Mouse (Mus musculus): ENCODE measurements around the gene Iltifb. TPM values are rescaled to one million over a fixed set of nuclear protein-coding genes. Genes with fewer than 3 reads are reported as not detected.
A peak's percentile ranks its signal among the peaks of the same experiment; 100 is the strongest.
"Not testable (repeated sequence)": the region's sequence is repeated elsewhere in the genome, so short reads cannot be mapped to it uniquely, and the experiment has no call there.

Gene Iltifb
- polyA plus RNA-seq, 1 experiment from 2014 or later: not detected

DNA sequence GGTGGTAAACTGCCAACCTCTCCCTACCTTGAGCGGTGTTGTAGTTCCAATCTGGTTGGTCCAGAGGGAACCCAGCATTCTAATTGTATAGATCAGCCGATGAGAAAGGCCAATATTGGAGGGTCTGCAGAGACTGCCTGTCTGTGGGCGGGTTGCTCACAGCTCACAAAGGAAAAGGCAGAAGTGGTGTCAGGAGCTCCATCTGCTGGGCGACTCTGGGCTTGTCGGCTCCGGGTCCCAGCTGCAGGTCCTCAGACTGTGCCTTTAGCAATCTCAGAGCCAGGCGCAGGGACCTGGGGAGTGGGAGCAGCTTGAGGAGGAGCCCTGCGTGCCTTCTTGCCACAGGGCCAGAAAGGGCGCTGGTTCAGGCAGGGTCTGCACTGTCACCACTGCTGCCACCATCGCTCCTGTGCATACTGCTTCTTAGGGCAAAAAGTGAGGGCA is 44.0 kb downstream of the Iltifb start:
- DNase-seq (ENCODE audit: low read depth, low spot score): no peak

DNA sequence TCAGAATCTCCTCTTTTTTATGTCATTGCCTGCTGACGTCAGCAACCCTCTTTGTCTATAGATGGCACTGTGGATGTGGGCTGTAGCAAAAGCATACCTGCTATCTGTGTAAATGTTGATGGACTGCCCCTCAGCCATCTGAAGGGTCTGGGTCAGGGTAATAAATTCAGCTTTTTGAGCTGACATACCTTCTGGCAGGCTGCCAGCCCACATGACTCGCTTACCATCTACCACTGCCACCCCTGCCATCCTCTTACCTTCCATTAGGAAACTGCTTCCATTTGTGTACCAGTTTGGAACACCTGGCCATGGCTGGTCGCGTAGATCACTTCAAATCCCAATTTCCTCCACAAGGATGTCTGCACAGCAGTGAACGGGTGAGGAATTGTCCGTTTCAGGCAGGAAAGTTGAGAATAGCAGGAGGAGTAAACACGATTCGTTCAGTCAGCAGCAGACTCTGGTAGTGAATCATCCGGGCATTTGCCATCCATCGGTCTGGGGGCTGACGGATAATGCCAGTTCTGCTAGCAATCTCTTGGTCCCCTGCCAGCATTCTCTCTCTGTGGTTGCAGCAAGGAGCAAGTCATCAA is 45.7 kb downstream of the Iltifb start:
- CTCF ChIA-PET; ATAC-seq; in situ Hi-C loops (cut with MboI; ENCODE audit: low pct_unique_long_range_greater_than_20kb); DNase-seq (ENCODE audit: low read depth, low spot score); POLR2A ChIA-PET; H3K27me3 ChIP-seq: not testable (repeated sequence)

More for the DNA sequence above, 44.0 kb downstream of the Iltifb start:
- no peaks in the 10 kb centered on the region for H3K27me3 ChIP-seq
- in situ Hi-C loops (cut with MboI; ENCODE audit: low pct_unique_long_range_greater_than_20kb): no loop called here
- POLR2A ChIA-PET: no interaction called here
- CTCF ChIA-PET: no interaction called here
- no peak for ATAC-seq
- TF ChIP-seq CTCF (IDR thresholded peaks at IDR 0.05): peak; percentile 31

DNA sequence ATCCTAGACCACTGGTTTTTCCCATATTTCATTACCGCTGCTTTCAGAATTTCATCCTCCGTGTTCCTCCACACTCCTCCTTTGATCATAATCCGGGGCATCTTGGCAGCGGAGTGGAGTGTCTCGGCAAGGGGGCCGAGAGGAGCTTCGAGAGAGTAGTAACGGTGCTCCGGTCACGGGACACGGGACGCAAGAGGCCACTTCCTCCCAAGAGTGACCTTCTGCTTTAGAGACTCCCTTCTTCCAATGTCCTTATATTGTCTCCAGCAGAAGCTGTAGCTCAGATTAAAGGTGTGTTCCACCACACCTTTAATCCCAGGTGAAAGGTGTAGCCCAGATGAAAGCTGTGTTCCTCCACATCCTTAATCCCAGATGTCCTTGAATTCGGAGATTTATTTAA is 54.2 kb downstream of the Iltifb start, which contains the start of gene Gm32717:
Gm32717 (minus strand) TSS at position 101 of the 400 bp plus-strand sequence.
- DNase-seq (ENCODE audit: low read depth, low spot score); CTCF ChIA-PET; ATAC-seq; in situ Hi-C loops (cut with MboI; ENCODE audit: low pct_unique_long_range_greater_than_20kb); POLR2A ChIA-PET; H3K27me3 ChIP-seq: not testable (repeated sequence)

Other genes with a start within 250 kb of the Iltifb start
- gene Mdm1, start 153.2 kb downstream of the Iltifb start, polyA plus RNA-seq (2021): 11.7 TPM
- gene Il22, start 90.1 kb downstream of the Iltifb start, polyA plus RNA-seq (2021): not detected
- 0.03 TPM for gene Gm32717, start 54.3 kb downstream of the Iltifb start, polyA plus RNA-seq (2021)
- gene Gm32802, start 36.4 kb downstream of the Iltifb start, polyA plus RNA-seq (2021): 0.03 TPM
- gene Gm9040, start 31.9 kb upstream of the Iltifb start, polyA plus RNA-seq (2021): 1.4 TPM
- gene Gm9044, start 37.4 kb upstream of the Iltifb start, polyA plus RNA-seq (2021): 1.4 TPM
- not detected for gene Gm9045, start 42.8 kb upstream of the Iltifb start, polyA plus RNA-seq (2021)
- gene Gm9046, start 48.2 kb upstream of the Iltifb start, polyA plus RNA-seq (2021): not detected
- gene Gm9048, start 53.6 kb upstream of the Iltifb start, polyA plus RNA-seq (2021): 0.18 TPM
- not detected for gene Gm9049, start 59.1 kb upstream of the Iltifb start, polyA plus RNA-seq (2021)
- not detected for gene Ifng, start 146.0 kb upstream of the Iltifb start, polyA plus RNA-seq (2021)